Mouse (Mus musculus) olfactory bulb, adult 2 months (tissue): ENCODE results near the gene Sec24d.

Experiments
- CTCF ChIP-seq: fragments of 200-500 bp; IDR thresholded peaks from 2 replicates; pipeline ENCODE4 v1.5.1; 2012; ENCODE audit warnings: low read depth, mild to moderate bottlenecking, low read length, moderate library complexity; ENCODE audit not compliant: insufficient read depth
- POLR2A ChIP-seq: fragments of 200-500 bp; IDR thresholded peaks from 2 replicates; pipeline ENCODE4 v1.6.1; 2012; ENCODE audit warnings: mild to moderate bottlenecking, low read depth, low read length, moderate library complexity; ENCODE audit not compliant: insufficient read depth

- TF ChIP-seq POLR2A (no peak), CTCF (no peak)
Measured at GRCm38 (mm10) chr3:123329251-123329650, 62.0 kb downstream of the Sec24d start.
